ENCODE assay signal across 8 mouse cellular contexts in genomic region chr17:80224326-80225116, GRCm38 (mm10). TPM values are rescaled to one million over a fixed set of nuclear protein-coding genes. Genes with fewer than 3 reads are reported as not detected.
DNase-seq lines count a peak whose midpoint lies in the region; ATAC-seq and TF ChIP-seq lines count a peak whose summit lies in the region.

TSS of gene Gemin6 (plus strand) at chr17:80224441.

- no peaks in the 10 kb centered on the region for H3K27me3 ChIP-seq in C2C12 (ENCODE audit: control insufficient read depth, insufficient read depth, insufficient read length)
- no peaks in the 10 kb centered on the region for H3K27me3 ChIP-seq in erythroblast, embryonic 14.5 days (ENCODE audit: control insufficient read depth)
- H3K27me3 ChIP-seq in heart, embryonic 12.5 days (replicated peaks), result no peaks in the 10 kb centered on the region
- no peaks in the 10 kb centered on the region for H3K27me3 ChIP-seq in kidney, postnatal 0 days (ENCODE audit: insufficient read depth, low read length)
- H3K27me3 ChIP-seq in liver, embryonic 11.5 days (replicated peaks; ENCODE audit: control insufficient read depth, insufficient read depth, low read length), result no peaks in the 10 kb centered on the region
- no peaks in the 10 kb centered on the region for H3K27me3 ChIP-seq in stomach, embryonic 14.5 days (ENCODE audit: control insufficient read depth, insufficient read depth, low read length)

- peak; percentile 98 for DNase-seq in brain, embryonic 14.5 days (ENCODE audit: low read depth)
- DNase-seq in kidney, postnatal 0 days (ENCODE audit: low spot score), result peak; percentile 98
- peak; percentile 84 for DNase-seq in liver, embryonic 11.5 days (ENCODE audit: low spot score)
- DNase-seq in naive thymus-derived CD4-positive, alpha-beta T cell, adult 2 months (ENCODE audit: low read depth), result peak; percentile 88

- peak within 1 kb of the TSS; percentile 86 for H3K27ac ChIP-seq in heart, embryonic 12.5 days (ENCODE audit: poor library complexity, severe bottlenecking)
- H3K27ac ChIP-seq in kidney, postnatal 0 days, result peak within 1 kb of the TSS; percentile 83
- peak within 1 kb of the TSS; percentile 90 for H3K27ac ChIP-seq in liver, embryonic 11.5 days (ENCODE audit: low read depth, low read length)
- H3K27ac ChIP-seq in stomach, embryonic 14.5 days (ENCODE audit: low read length), result peak within 1 kb of the TSS; percentile 95

- H3K79me3 ChIP-seq in C2C12 (ENCODE audit: low read depth), result peaks cover 6% of the 10 kb centered on the region

- H3K36me3 ChIP-seq in C2C12 (ENCODE audit: control insufficient read depth, insufficient read depth), result peaks cover 25% of the 10 kb centered on the region
- H3K36me3 ChIP-seq in erythroblast, embryonic 14.5 days (ENCODE audit: control insufficient read depth), result peaks cover 16% of the 10 kb centered on the region
- peaks cover 20% of the 10 kb centered on the region; the same call in 1 of the 2 replicates for H3K36me3 ChIP-seq in heart, embryonic 12.5 days
- H3K36me3 ChIP-seq in kidney, postnatal 0 days (ENCODE audit: insufficient read depth, low read length), result no peaks in the 10 kb centered on the region
- peaks cover 6% of the 10 kb centered on the region; the same call in 1 of the 2 replicates for H3K36me3 ChIP-seq in liver, embryonic 11.5 days (ENCODE audit: control insufficient read depth, insufficient read depth, low read length)
- H3K36me3 ChIP-seq in stomach, embryonic 14.5 days (ENCODE audit: control insufficient read depth, insufficient read depth, low read length), result peaks cover 3% of the 10 kb centered on the region; the same call in 1 of the 2 replicates

- H3K79me2 ChIP-seq in C2C12 (ENCODE audit: control insufficient read depth, insufficient read depth), result peaks cover 15% of the 10 kb centered on the region

- under 1% methylated on average over 33 of the region's 33 CpGs for WGBS in heart, embryonic 12.5 days
- WGBS in kidney, postnatal 0 days, result 0% methylated on average over 33 of the region's 33 CpGs
- WGBS in liver, embryonic 11.5 days, result under 1% methylated on average over 33 of the region's 33 CpGs
- under 1% methylated on average over 33 of the region's 33 CpGs for WGBS in stomach, embryonic 14.5 days

- no peak for TF ChIP-seq CTCF in C2C12 (IDR thresholded peaks at IDR 0.05; ENCODE audit: control insufficient read depth, insufficient read depth, insufficient read length)
- no peak for TF ChIP-seq CTCF in brain, embryonic 14.5 days (IDR thresholded peaks at IDR 0.05; ENCODE audit: borderline replicate concordance, extremely low read depth, insufficient read depth, insufficient read length)
- no peak for TF ChIP-seq CTCF in kidney, postnatal 0 days (IDR thresholded peaks at IDR 0.05; ENCODE audit: low read depth)

- peak; percentile 63; the same call in 1 of the 2 replicates for TF ChIP-seq POLR2A in brain, embryonic 14.5 days (IDR thresholded peaks at IDR 0.05; ENCODE audit: borderline replicate concordance, extremely low read depth, insufficient read depth, insufficient read length, poor library complexity, severe bottlenecking)

- H3K4me1 ChIP-seq in erythroblast, embryonic 14.5 days (ENCODE audit: control insufficient read depth), result peaks cover 27% of the 10 kb centered on the region
- H3K4me1 ChIP-seq in heart, embryonic 12.5 days (replicated peaks), result 0 out of 2 replicates have a peak, but pooled peaks cover 8% of the 10 kb centered on the region
- no peaks in the 10 kb centered on the region for H3K4me1 ChIP-seq in kidney, postnatal 0 days (replicated peaks; ENCODE audit: insufficient read depth, low read length)
- peaks cover 3% of the 10 kb centered on the region; the same call in 1 of the 2 replicates for H3K4me1 ChIP-seq in liver, embryonic 11.5 days (replicated peaks; ENCODE audit: control insufficient read depth, insufficient read depth, low read length)
- H3K4me1 ChIP-seq in stomach, embryonic 14.5 days (ENCODE audit: control insufficient read depth, insufficient read depth, low read length), result no peaks in the 10 kb centered on the region

- H3K9me3 ChIP-seq in erythroblast, embryonic 14.5 days (ENCODE audit: control insufficient read depth, low read length), result no peaks in the 10 kb centered on the region
- no peaks in the 10 kb centered on the region for H3K9me3 ChIP-seq in heart, embryonic 12.5 days (replicated peaks)
- H3K9me3 ChIP-seq in kidney, postnatal 0 days (replicated peaks; ENCODE audit: low read length), result no peaks in the 10 kb centered on the region
- H3K9me3 ChIP-seq in liver, embryonic 11.5 days (ENCODE audit: control insufficient read depth, low read length), result no peaks in the 10 kb centered on the region
- no peaks in the 10 kb centered on the region for H3K9me3 ChIP-seq in stomach, embryonic 14.5 days (ENCODE audit: control insufficient read depth, low read depth, low read length)

- peak within 1 kb of the TSS; percentile 78 for H3K9ac ChIP-seq in heart, embryonic 12.5 days
- peak within 1 kb of the TSS; percentile 64 for H3K9ac ChIP-seq in kidney, postnatal 0 days (ENCODE audit: low read depth, low read length)
- peak within 1 kb of the TSS; percentile 84 for H3K9ac ChIP-seq in liver, embryonic 11.5 days (ENCODE audit: low read depth, low read length)
- peak within 1 kb of the TSS; percentile 63 for H3K9ac ChIP-seq in stomach, embryonic 14.5 days (replicated peaks; ENCODE audit: low read depth, low read length)

- peak within 1 kb of the TSS; percentile 83 for H3K4me2 ChIP-seq in heart, embryonic 12.5 days
- peak within 1 kb of the TSS; percentile 55 for H3K4me2 ChIP-seq in kidney, postnatal 0 days (ENCODE audit: low read length)
- peak within 1 kb of the TSS; percentile 80 for H3K4me2 ChIP-seq in liver, embryonic 11.5 days
- H3K4me2 ChIP-seq in stomach, embryonic 14.5 days (replicated peaks; ENCODE audit: low read depth, low read length), result peak within 1 kb of the TSS; percentile 60

- H3K4me3 ChIP-seq in C2C12 (ENCODE audit: insufficient read depth, poor library complexity, severe bottlenecking), result peak within 1 kb of the TSS; percentile 56
- H3K4me3 ChIP-seq in erythroblast, embryonic 14.5 days (replicated peaks), result peak within 1 kb of the TSS; percentile 76
- peak within 1 kb of the TSS; percentile 63 for H3K4me3 ChIP-seq in heart, embryonic 12.5 days
- peak within 1 kb of the TSS; percentile 51 for H3K4me3 ChIP-seq in kidney, postnatal 0 days (replicated peaks; ENCODE audit: low read depth, low read length)
- H3K4me3 ChIP-seq in liver, embryonic 11.5 days (ENCODE audit: low read depth, low read length), result peak within 1 kb of the TSS; percentile 67
- H3K4me3 ChIP-seq in stomach, embryonic 14.5 days (ENCODE audit: low read depth, low read length), result peak within 1 kb of the TSS; percentile 52

- H3ac ChIP-seq in C2C12 (ENCODE audit: control insufficient read depth, insufficient read length, low read depth), result peak within 1 kb of the TSS; percentile 53

- peak; percentile 93 for ATAC-seq in heart, embryonic 12.5 days (ENCODE audit: insufficient number of reproducible peaks, low FRiP score)
- peak; percentile 96 for ATAC-seq in kidney, postnatal 0 days (replicated peaks; ENCODE audit: low FRiP score, low read depth)
- peak; percentile 96 for ATAC-seq in liver, embryonic 11.5 days (replicated peaks; ENCODE audit: low FRiP score)
- ATAC-seq in stomach, embryonic 14.5 days (ENCODE audit: insufficient number of reproducible peaks, insufficient read depth, low FRiP score, low read depth), result peak; percentile 95

TF ChIP-seq in C2C12, 6 proteins besides CTCF, POLR2A, EP300 and RAD21:
- TF ChIP-seq MYOD1 (IDR thresholded peaks at IDR 0.05; ENCODE audit: control insufficient read depth, insufficient read length, low read depth), result no peak
- peak; percentile 66 for TF ChIP-seq MAX (IDR thresholded peaks at IDR 0.05)
TF ChIP-seq in C2C12: peak in this region for 1.

RNA-seq across cellular contexts. Expression of gene Gemin6, which starts in this region (rescaled TPM):
- polyA plus RNA-seq in C2C12 (2012; fragmentation: generic; extraction: Trizol), result 28.4 TPM
- polyA plus RNA-seq in brain, embryonic 14.5 days (2012; rRNA removed), result 9.7 and 12.5 TPM in 2 replicates
- not detected in 2 replicates for polyA plus RNA-seq in erythroblast, embryonic 14.5 days (2012)
- 25.8 and 27.4 TPM in 2 replicates for polyA plus RNA-seq in heart, embryonic 12.5 days (2016; fragmentation: Nextera tagmentation; extraction: Ambion mirVana)
- 29.7 and 32.1 TPM in 2 replicates for polyA plus RNA-seq in kidney, postnatal 0 days (2015; fragmentation: Nextera tagmentation; extraction: Ambion mirVana)
- 71.9 and 75.9 TPM in 2 replicates for polyA plus RNA-seq in liver, embryonic 11.5 days (2014; fragmentation: Nextera tagmentation; extraction: Ambion mirVana)
- 36.1 and 40.7 TPM in 2 replicates for polyA plus RNA-seq in stomach, embryonic 14.5 days (2014; fragmentation: Nextera tagmentation; extraction: Ambion mirVana)

Comparison
In these comparisons a context has a peak if more than half of its experiments do, and no peak if none do; other contexts are left out.
1. Peak in every context shown above with its lines: DNase-seq, ATAC-seq, H3K4me3 ChIP-seq and H3K27ac ChIP-seq.
2. RNA of gene Gemin6 (polyA plus RNA-seq): 71.9 to 75.9 TPM in liver, embryonic 11.5 days, 36.1 to 40.7 TPM in stomach, embryonic 14.5 days, 29.7 to 32.1 TPM in kidney, postnatal 0 days, 28.4 TPM in C2C12 (single experiment), 25.8 to 27.4 TPM in heart, embryonic 12.5 days and 9.7 to 12.5 TPM in brain, embryonic 14.5 days; not detected in erythroblast, embryonic 14.5 days; every median in the first group is over 10 times any median in the second.